Mouse (Mus musculus): ENCODE data around the gene Cort.
"Not testable (repeated sequence)": the region's sequence is repeated elsewhere in the genome, so short reads cannot be mapped to it uniquely, and the experiment has no call there.

Cort gene

GRCm38 (mm10) chr4:149145151-149145550 is 18.6 kb upstream of the Cort start:
- no peak for DNase-seq

GRCm38 (mm10) chr4:149144459-149144858 is 17.9 kb upstream of the Cort start:
- peak; percentile 80 to 85 for DNase-seq

GRCm38 (mm10) chr4:149143594-149143993 is 17.0 kb upstream of the Cort start:
- peak; percentile 24 to 40 for DNase-seq

GRCm38 (mm10) chr4:149138515-149138914 is 12.0 kb upstream of the Cort start:
- no peak for DNase-seq

- peak; percentile 92 to 97 for DNase-seq
Measured at GRCm38 (mm10) chr4:149136982-149137770, 10.6 kb upstream of the Cort start, which contains the start of gene Cenps. TSS of gene Cenps (minus strand) at chr4:149137629.

GRCm38 (mm10) chr4:149136116-149136850 is 9.7 kb upstream of the Cort start:
- DNase-seq: no peak

GRCm38 (mm10) chr4:149133395-149133794 is 6.8 kb upstream of the Cort start:
- no peak for DNase-seq

GRCm38 (mm10) chr4:149131789-149132565 is 5.4 kb upstream of the Cort start:
- peak in 1 of 2 experiments; percentile 35 for DNase-seq

GRCm38 (mm10) chr4:149131021-149131752 is 4.6 kb upstream of the Cort start:
- DNase-seq: no peak

- no peak for DNase-seq
Measured at GRCm38 (mm10) chr4:149128467-149128866, 1.9 kb upstream of the Cort start.

- no peak for DNase-seq
Measured at GRCm38 (mm10) chr4:149126115-149126509, 451 bp downstream of the Cort start.

GRCm38 (mm10) chr4:149125341-149126114 is 1.0 kb downstream of the Cort start:
- no peak for DNase-seq

- no peak for DNase-seq
Measured at GRCm38 (mm10) chr4:149123432-149123831, 3.1 kb downstream of the Cort start.

GRCm38 (mm10) chr4:149119978-149120562 is 6.5 kb downstream of the Cort start:
- DNase-seq: not testable (repeated sequence)

- peak; percentile 95 to 96 for DNase-seq
Measured at GRCm38 (mm10) chr4:149103875-149104561, 22.5 kb downstream of the Cort start, which contains the start of gene Dffa. TSS of gene Dffa (plus strand) at chr4:149104146.

- DNase-seq: no peak
Measured at GRCm38 (mm10) chr4:149101456-149101855, 25.1 kb downstream of the Cort start.

- DNase-seq: not testable (repeated sequence)
Measured at GRCm38 (mm10) chr4:149100449-149100848, 26.1 kb downstream of the Cort start.

- DNase-seq: peak; percentile 95 to 96
Measured at GRCm38 (mm10) chr4:149099369-149100017, 27.1 kb downstream of the Cort start, which contains the start of gene Pex14. TSS of gene Pex14 (minus strand) at chr4:149099876.

GRCm38 (mm10) chr4:149098571-149098970 is 28.0 kb downstream of the Cort start:
- peak in 1 of 2 experiments; percentile 37 for DNase-seq

GRCm38 (mm10) chr4:149097956-149098355 is 28.6 kb downstream of the Cort start:
- DNase-seq: peak in 1 of 2 experiments; percentile 47
